Mouse (Mus musculus) hindbrain, postnatal 0 days (tissue): ENCODE results near the gene Ndufaf8. TPM values are rescaled to one million over a fixed set of nuclear protein-coding genes. Genes with fewer than 3 reads are reported as not detected.

Source experiments
- ATAC-seq: fragments of 200-750 bp; cut with Nextera tagmentation; 2 replicates; pipeline ENCODE4 v1.8.0; 2017; ENCODE audit warnings: mild to moderate bottlenecking, moderate TSS enrichment, moderate library complexity
- DNase-seq: peaks from one replicate; pipeline ENCODE4 v3.0.0-alpha.2; 2015; ENCODE audit warnings: low spot score
- H3K27ac ChIP-seq: fragments of 300-500 bp; sonication (generic); 2 replicates; pipeline ENCODE4 v1.5.1; 2014; ENCODE audit warnings: mild to moderate bottlenecking
- H3K27me3 ChIP-seq: fragments of 300-500 bp; sonication (generic); 2 replicates; pipeline ENCODE4 v1.6.1; 2014; ENCODE audit warnings: low read length, mixed read lengths; ENCODE audit not compliant: insufficient read depth
- H3K36me3 ChIP-seq: fragments of 300-500 bp; sonication (generic); 2 replicates; pipeline ENCODE4 v1.6.1; 2014; ENCODE audit warnings: low read length, mixed read lengths; ENCODE audit not compliant: insufficient read depth
- H3K4me1 ChIP-seq: fragments of 300-500 bp; sonication (generic); 2 replicates; pipeline ENCODE4 v1.6.1; 2014; ENCODE audit warnings: antibody characterized with exemption, low read length, mixed read lengths; ENCODE audit not compliant: insufficient read depth
- H3K4me2 ChIP-seq: fragments of 300-500 bp; sonication (generic); 2 replicates; pipeline ENCODE4 v1.6.1; 2014; ENCODE audit warnings: low read depth, mild to moderate bottlenecking, low read length, moderate library complexity, mixed read lengths
- H3K4me3 ChIP-seq: fragments of 300-500 bp; sonication (generic); 2 replicates; pipeline ENCODE4 v1.5.1; 2014; ENCODE audit warnings: low read length
- H3K9ac ChIP-seq: fragments of 300-500 bp; sonication (generic); replicated peaks from 2 replicates; pipeline ENCODE4 v1.6.1; 2014; ENCODE audit warnings: mild to moderate bottlenecking, low read length, moderate library complexity, mixed read lengths
- H3K9me3 ChIP-seq: fragments of 300-500 bp; sonication (generic); 2 replicates; pipeline ENCODE4 v1.6.1; 2016; ENCODE audit warnings: low read length, mixed read lengths
- CTCF ChIP-seq: IDR thresholded peaks from 2 replicates; pipeline ENCODE4 v1.5.1; 2016; ENCODE audit warnings: antibody characterized with exemption, control low read depth, low read depth
- whole genome bisulfite sequencing: fragments of 180-500 bp; shearing (Covaris S2); extraction: QIAGEN DNeasy Blood & Tissue Kit; methylation state at CpG from one replicate; pipeline ENCODE4 v1.1.7; 2014; 5-methylcytosine and 5-hydroxymethylcytosine counted together
- polyA plus RNA-seq: library from polyadenylated mRNA; unstranded; fragments of >200 nt; fragmentation: Nextera tagmentation; extraction: Ambion mirVana; gene quantifications from 2 replicates; pipeline ENCODE4 v1.2.1, GENCODE M21; 2015
- total RNA-seq: library from RNA; depleted of rRNA; stranded (reverse); fragments of >200 nt; gene quantifications from 2 replicates; pipeline ENCODE4 v1.2.3, GENCODE M21; 2014

The Ndufaf8 gene
- total and polyA plus RNA-seq, 2 experiments from 2014 or later: 56.1 to 62.7 TPM

DNA sequence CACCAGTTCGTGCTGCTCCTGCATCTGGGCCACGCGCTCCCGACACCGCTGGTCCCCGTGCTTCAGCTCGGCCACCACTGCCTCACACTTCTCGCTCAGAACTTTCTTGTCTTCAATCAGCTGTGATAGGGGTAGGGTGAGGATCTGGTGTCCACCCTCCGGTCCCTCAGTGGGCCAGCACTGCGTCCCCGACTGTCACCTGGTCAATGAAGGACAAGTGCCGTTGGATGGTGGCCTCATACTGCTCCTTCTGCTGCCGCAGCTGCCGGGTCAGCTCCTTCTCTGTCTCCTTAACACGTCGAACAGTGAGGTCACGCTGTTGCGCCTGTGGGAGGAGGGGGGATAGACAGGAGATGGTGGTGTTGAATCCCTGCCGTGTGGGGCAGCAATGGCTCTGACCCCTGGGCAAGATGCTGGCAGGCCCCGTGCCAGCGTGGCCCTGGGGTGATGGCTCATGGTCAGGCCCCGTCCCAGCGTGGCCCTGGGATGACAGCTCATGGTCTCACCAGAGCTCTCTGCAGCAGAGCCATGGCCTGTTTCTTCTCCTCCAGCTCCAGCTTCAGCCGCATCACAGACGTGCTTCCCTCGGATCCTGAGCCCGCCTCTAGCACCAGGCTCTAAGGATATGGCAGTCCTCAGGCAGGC lies 28.3 kb upstream of the Ndufaf8 start:
- no peak overlapping the region for H3K4me3 ChIP-seq
- ATAC-seq (no peak), DNase-seq (no peak)
- H3K4me2 ChIP-seq: no peak overlapping the region
- H3K9me3 ChIP-seq: no peaks in the 10 kb centered on the region
- WGBS: 88% methylated on average over 27 of the region's 27 CpGs
- H3K36me3 ChIP-seq: peaks cover 52% of the 10 kb centered on the region
- no peak overlapping the region for H3K27ac ChIP-seq
- H3K27me3 ChIP-seq: no peaks in the 10 kb centered on the region
- no peaks in the 10 kb centered on the region for H3K4me1 ChIP-seq
- no peak for TF ChIP-seq CTCF
- H3K9ac ChIP-seq: no peak overlapping the region

DNA sequence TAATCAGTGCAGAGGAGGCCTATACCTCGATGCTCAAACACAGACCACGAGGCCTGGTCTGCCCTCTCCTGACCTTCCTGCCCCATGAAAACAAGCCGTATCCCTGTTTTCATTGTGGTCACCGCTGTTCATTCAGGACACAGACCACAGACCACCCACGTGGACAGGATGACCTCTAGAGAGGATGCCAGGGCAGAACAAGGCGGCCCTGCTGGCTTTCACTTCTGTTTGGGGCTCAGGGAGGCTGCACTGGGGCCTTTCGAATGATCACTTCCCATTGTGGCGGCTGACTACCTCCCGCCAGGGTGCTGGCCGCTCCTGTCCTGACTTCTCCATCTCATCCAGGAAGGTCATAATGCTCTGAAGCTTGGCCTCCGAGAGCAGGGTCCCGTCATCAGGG lies 27.7 kb upstream of the Ndufaf8 start:
- Histone ChIP-seq H3K36me3 (peaks cover 58% of the 10 kb centered on the region), H3K27me3 (no peaks in the 10 kb centered on the region), H3K9me3 (no peaks in the 10 kb centered on the region), H3K4me3 (no peak overlapping the region), H3K4me2 (no peak overlapping the region), H3K9ac (no peak overlapping the region), H3K4me1 (no peaks in the 10 kb centered on the region), H3K27ac (no peak overlapping the region)
- no peak for DNase-seq
- ATAC-seq: no peak
- 31% methylated on average over 12 of the region's 12 CpGs for WGBS
- no peak for TF ChIP-seq CTCF

DNA sequence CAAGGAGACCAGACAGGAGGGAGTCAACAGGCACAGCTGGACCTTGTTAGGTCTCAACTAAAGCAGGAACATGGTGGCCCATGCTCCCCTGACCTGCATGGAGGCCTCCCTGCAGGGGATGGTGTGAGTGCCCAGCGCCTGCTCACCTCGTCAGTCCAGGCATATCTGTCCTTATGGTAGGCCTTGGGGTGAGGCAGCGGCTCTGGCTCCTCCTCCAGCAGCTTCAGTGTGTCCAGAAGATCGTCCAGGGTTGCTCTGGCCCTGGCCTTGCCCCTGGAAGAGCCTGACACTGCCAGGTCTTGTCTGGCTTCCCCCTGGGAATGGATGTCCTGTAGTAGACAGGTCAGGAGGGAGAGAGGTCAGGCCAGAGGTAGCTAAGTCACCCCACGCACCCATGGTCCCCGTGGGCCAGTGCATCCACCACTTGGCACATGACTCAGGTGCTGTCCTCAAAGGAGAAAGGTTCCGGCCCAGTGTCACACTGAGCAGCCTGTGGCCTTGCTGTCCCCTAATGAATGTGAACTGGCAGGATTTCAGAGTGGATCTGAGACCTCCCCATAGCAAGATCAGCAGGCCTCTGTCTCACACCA lies 26.9 kb upstream of the Ndufaf8 start:
- 85% methylated on average over 7 of the region's 7 CpGs for WGBS
- DNase-seq (no peak), ATAC-seq (no peak)
- Histone ChIP-seq H3K9ac (no peak overlapping the region), H3K36me3 (peaks cover 66% of the 10 kb centered on the region), H3K4me1 (no peaks in the 10 kb centered on the region), H3K27ac (no peak overlapping the region), H3K4me2 (no peak overlapping the region), H3K4me3 (no peak overlapping the region), H3K27me3 (no peaks in the 10 kb centered on the region), H3K9me3 (no peaks in the 10 kb centered on the region)
- no peak for TF ChIP-seq CTCF

DNA sequence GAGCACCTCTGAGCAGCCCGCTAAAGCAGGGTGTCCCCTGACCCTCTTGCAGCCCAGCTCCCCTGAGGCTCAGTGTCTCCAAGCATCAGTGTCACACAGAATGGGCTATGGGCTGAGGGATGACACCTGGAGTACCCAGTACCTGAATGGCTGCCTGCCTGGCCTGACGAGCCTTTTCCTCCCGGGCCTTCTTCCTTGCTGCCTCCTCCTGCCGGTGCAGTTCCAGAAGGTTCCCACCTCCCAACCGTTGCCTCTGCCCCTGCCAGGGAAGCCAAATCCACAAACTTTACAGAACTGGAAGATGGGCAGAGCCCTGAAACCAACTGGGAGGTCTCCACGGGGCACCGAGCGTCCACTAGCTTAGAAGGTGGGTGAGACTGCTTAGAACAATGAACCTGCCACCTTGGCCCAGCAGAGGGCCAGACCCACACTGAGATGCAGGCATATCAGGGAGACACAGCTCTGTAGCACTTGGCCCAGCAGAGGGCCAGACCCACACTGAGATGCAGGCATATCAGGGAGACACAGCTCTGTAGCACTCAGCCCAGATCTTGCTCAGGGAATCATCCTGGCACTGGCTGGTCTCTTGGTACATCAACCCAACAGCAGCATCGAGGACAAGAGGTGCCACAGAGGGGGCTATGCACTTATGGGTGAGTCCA lies 25.6 kb upstream of the Ndufaf8 start:
- H3K9ac ChIP-seq: no peak overlapping the region

DNA sequence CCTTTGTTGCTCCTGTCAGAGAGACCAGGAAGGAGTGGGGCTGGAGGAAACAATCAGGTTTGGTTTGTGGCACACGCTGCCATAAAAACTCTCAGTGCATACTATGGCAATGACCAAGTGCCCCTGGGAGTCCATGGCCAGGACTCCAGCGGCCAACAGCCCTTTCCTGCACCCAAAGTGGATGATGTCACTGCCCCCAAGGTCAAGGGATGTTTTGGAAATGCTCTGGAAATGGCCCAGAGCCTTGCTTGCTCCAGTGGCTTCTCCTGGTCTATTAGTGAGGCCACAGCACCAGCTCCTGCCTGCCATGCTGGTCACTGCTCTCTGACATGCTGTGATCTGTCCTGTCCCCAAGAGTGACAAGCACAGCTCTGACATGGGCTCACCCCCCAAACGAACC lies 22.5 kb upstream of the Ndufaf8 start:
- no peak for ATAC-seq
- peaks cover 85% of the 10 kb centered on the region for H3K36me3 ChIP-seq
- no peak for DNase-seq

More for the DNA sequence above, 25.6 kb upstream of the Ndufaf8 start:
- peaks cover 67% of the 10 kb centered on the region for H3K36me3 ChIP-seq
- H3K27me3 ChIP-seq: no peaks in the 10 kb centered on the region
- WGBS: 88% methylated on average over 9 of the region's 9 CpGs
- H3K4me2 ChIP-seq: no peak overlapping the region
- no peaks in the 10 kb centered on the region for H3K4me1 ChIP-seq
- H3K4me3 ChIP-seq: no peak overlapping the region
- DNase-seq: peak; percentile 38
- peak; percentile 68 for TF ChIP-seq CTCF
- H3K27ac ChIP-seq: no peak overlapping the region
- H3K9me3 ChIP-seq: no peaks in the 10 kb centered on the region
- ATAC-seq: peak; percentile 46

DNA sequence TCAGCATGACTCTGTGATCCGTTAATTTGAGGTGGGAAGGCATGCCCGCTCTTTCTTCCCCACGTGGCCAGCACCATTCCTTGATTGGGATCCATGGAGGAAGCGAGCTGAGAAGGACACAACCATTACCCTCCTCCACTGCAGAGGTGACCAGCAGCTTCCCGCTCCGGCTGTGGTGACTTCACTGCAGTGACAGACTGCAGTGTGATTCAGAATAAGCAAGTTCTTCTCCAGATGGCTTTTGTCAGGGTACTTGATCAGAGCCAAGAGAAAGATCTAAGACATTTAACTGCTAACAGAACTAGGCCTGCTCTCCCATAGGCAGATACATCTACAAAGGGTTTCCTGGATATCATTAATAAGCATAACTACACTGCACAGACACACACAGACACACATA lies 18.4 kb upstream of the Ndufaf8 start:
- Histone ChIP-seq H3K27ac (no peak overlapping the region), H3K4me2 (no peak overlapping the region), H3K9ac (no peak overlapping the region), H3K9me3 (no peaks in the 10 kb centered on the region), H3K27me3 (no peaks in the 10 kb centered on the region), H3K4me3 (no peak overlapping the region), H3K4me1 (0 out of 2 replicates have a peak, but pooled peaks cover 2% of the 10 kb centered on the region), H3K36me3 (peaks cover 64% of the 10 kb centered on the region)
- no peak for ATAC-seq
- TF ChIP-seq CTCF: no peak
- no peak for DNase-seq
- 90% methylated on average over 6 of the region's 6 CpGs for WGBS

More for the DNA sequence above, 22.5 kb upstream of the Ndufaf8 start:
- Histone ChIP-seq H3K4me2 (no peak overlapping the region), H3K9ac (no peak overlapping the region), H3K27ac (no peak overlapping the region), H3K4me3 (no peak overlapping the region), H3K4me1 (no peaks in the 10 kb centered on the region), H3K27me3 (no peaks in the 10 kb centered on the region), H3K9me3 (no peaks in the 10 kb centered on the region)
- 85% methylated on average over 3 of the region's 3 CpGs for WGBS
- TF ChIP-seq CTCF: no peak
